Mouse (Mus musculus): Measurements from ENCODE around the gene Olfr1535. TPM values are rescaled to one million over a fixed set of nuclear protein-coding genes. Genes with fewer than 3 reads are reported as not detected.

Gene Olfr1535
- not detected in 2 replicates for total RNA-seq (2015)
- total RNA-seq (2017): not detected in 2 replicates

- ATAC-seq (ENCODE audit: poor library complexity, severe bottlenecking): no peak
These were observed at the start of gene Olfr1535 for GRCm38 (mm10) chr13:21559793-21560192. Gene Olfr1535, minus strand, starts transcription at chr13:21559893.

GRCm38 (mm10) chr13:21591618-21592017, 31.9 kb upstream of the Olfr1535 start:
- ATAC-seq (ENCODE audit: poor library complexity, severe bottlenecking): no peak

- ATAC-seq (ENCODE audit: poor library complexity, severe bottlenecking): no peak
These were observed 22.0 kb upstream of the Olfr1535 start, which contains the start of gene Olfr1364 for GRCm38 (mm10) chr13:21581659-21582058. Gene Olfr1364, minus strand, starts transcription at chr13:21581759.

GRCm38 (mm10) chr13:21550416-21551110, 9.1 kb downstream of the Olfr1535 start:
- no peak for ATAC-seq (ENCODE audit: poor library complexity, severe bottlenecking)

GRCm38 (mm10) chr13:21549487-21549886, 10.2 kb downstream of the Olfr1535 start:
- ATAC-seq (ENCODE audit: poor library complexity, severe bottlenecking): peak; percentile 75

GRCm38 (mm10) chr13:21542708-21543107, 17.0 kb downstream of the Olfr1535 start, which contains the start of gene Olfr1366:
Gene Olfr1366, minus strand, starts transcription at chr13:21542808.
- ATAC-seq (ENCODE audit: poor library complexity, severe bottlenecking): no peak

- peak; percentile 100 for ATAC-seq (ENCODE audit: poor library complexity, severe bottlenecking)
These were observed 28.9 kb downstream of the Olfr1535 start, which contains the start of gene Zkscan8 for GRCm38 (mm10) chr13:21530781-21531201. Gene Zkscan8, minus strand, starts transcription at chr13:21531120.

- no peak for ATAC-seq (ENCODE audit: poor library complexity, severe bottlenecking)
These were observed 29.6 kb downstream of the Olfr1535 start for GRCm38 (mm10) chr13:21530136-21530535.

GRCm38 (mm10) chr13:21506221-21506649, 53.5 kb downstream of the Olfr1535 start:
- peak; percentile 98 for ATAC-seq (ENCODE audit: poor library complexity, severe bottlenecking)

Other genes with a start within 250 kb of the Olfr1535 start
Only the 30 nearest of the 31 such genes appear.
- gene Olfr1367, start 213.0 kb downstream of the Olfr1535 start, total RNA-seq (2015): not detected in 2 replicates
- not detected in 2 replicates for gene Olfr1367, start 213.0 kb downstream of the Olfr1535 start, total RNA-seq (2017)
- gene Zscan12, start 197.1 kb downstream of the Olfr1535 start, total RNA-seq (2015): 4.4 and 4.7 TPM in 2 replicates
- 5.6 and 8.3 TPM in 2 replicates for gene Zscan12, start 197.1 kb downstream of the Olfr1535 start, total RNA-seq (2017)
- gene Zkscan3, start 157.1 kb downstream of the Olfr1535 start, total RNA-seq (2015): 33.5 and 36.6 TPM in 2 replicates
- gene Zkscan3, start 157.1 kb downstream of the Olfr1535 start, total RNA-seq (2017): 26.8 and 29.7 TPM in 2 replicates
- gene Pgbd1, start 118.8 kb downstream of the Olfr1535 start, total RNA-seq (2015): 0.30 TPM in 1 of 2 replicates, not detected in the other
- gene Pgbd1, start 118.8 kb downstream of the Olfr1535 start, total RNA-seq (2017): 0.33 TPM in 1 of 2 replicates, not detected in the other
- 24.2 and 25.3 TPM in 2 replicates for gene Zscan26, start 106.2 kb downstream of the Olfr1535 start, total RNA-seq (2015)
- 26.9 and 27.2 TPM in 2 replicates for gene Zscan26, start 106.2 kb downstream of the Olfr1535 start, total RNA-seq (2017)
- 0.16 and 1.1 TPM in 2 replicates for gene Nkapl, start 91.4 kb downstream of the Olfr1535 start, total RNA-seq (2015)
- 1.2 and 1.3 TPM in 2 replicates for gene Nkapl, start 91.4 kb downstream of the Olfr1535 start, total RNA-seq (2017)
- gene Zkscan4, start 81.0 kb downstream of the Olfr1535 start, total RNA-seq (2015): 0.09 and 0.16 TPM in 2 replicates
- gene Zkscan4, start 81.0 kb downstream of the Olfr1535 start, total RNA-seq (2017): 0.44 TPM in 1 of 2 replicates, not detected in the other
- gene Gm10065, start 80.5 kb downstream of the Olfr1535 start, total RNA-seq (2015): not detected in 2 replicates
- gene Gm10065, start 80.5 kb downstream of the Olfr1535 start, total RNA-seq (2017): not detected in 2 replicates
- 0.09 and 0.56 TPM in 2 replicates for gene AK157302, start 64.7 kb downstream of the Olfr1535 start, total RNA-seq (2015)
- 0.20 TPM in 1 of 2 replicates, not detected in the other for gene AK157302, start 64.7 kb downstream of the Olfr1535 start, total RNA-seq (2017)
- 7.8 and 10.7 TPM in 2 replicates for gene Gm11273, start 58.5 kb downstream of the Olfr1535 start, total RNA-seq (2015)
- gene Gm11273, start 58.5 kb downstream of the Olfr1535 start, total RNA-seq (2017): 4.3 and 5.2 TPM in 2 replicates
- gene Zkscan8, start 28.8 kb downstream of the Olfr1535 start, total RNA-seq (2015): 7.0 and 7.1 TPM in 2 replicates
- gene Zkscan8, start 28.8 kb downstream of the Olfr1535 start, total RNA-seq (2017): 4.4 and 4.9 TPM in 2 replicates
- not detected in 2 replicates for gene Olfr1366, start 17.1 kb downstream of the Olfr1535 start, total RNA-seq (2015)
- gene Olfr1366, start 17.1 kb downstream of the Olfr1535 start, total RNA-seq (2017): not detected in 2 replicates
- gene Olfr1364, start 21.9 kb upstream of the Olfr1535 start, total RNA-seq (2015): not detected in 2 replicates
- not detected in 2 replicates for gene Olfr1364, start 21.9 kb upstream of the Olfr1535 start, total RNA-seq (2017)
- gene Olfr1362, start 54.1 kb upstream of the Olfr1535 start, total RNA-seq (2015): not detected in 2 replicates
- not detected in 2 replicates for gene Olfr1362, start 54.1 kb upstream of the Olfr1535 start, total RNA-seq (2017)
- gene Olfr11, start 82.6 kb upstream of the Olfr1535 start, total RNA-seq (2015): not detected in 2 replicates
- not detected in 2 replicates for gene Olfr11, start 82.6 kb upstream of the Olfr1535 start, total RNA-seq (2017)
- not detected in 2 replicates for gene Olfr1361, start 103.5 kb upstream of the Olfr1535 start, total RNA-seq (2015)
- gene Olfr1361, start 103.5 kb upstream of the Olfr1535 start, total RNA-seq (2017): not detected in 2 replicates
- gene Olfr1360, start 117.5 kb upstream of the Olfr1535 start, total RNA-seq (2015): not detected in 2 replicates
- gene Olfr1360, start 117.5 kb upstream of the Olfr1535 start, total RNA-seq (2017): not detected in 2 replicates
- not detected in 2 replicates for gene Olfr1359, start 138.2 kb upstream of the Olfr1535 start, total RNA-seq (2015)
- gene Olfr1359, start 138.2 kb upstream of the Olfr1535 start, total RNA-seq (2017): not detected in 2 replicates
- gene Hist1h2bl, start 156.2 kb upstream of the Olfr1535 start, total RNA-seq (2015): 262 and 280 TPM in 2 replicates
- 409 and 426 TPM in 2 replicates for gene Hist1h2bl, start 156.2 kb upstream of the Olfr1535 start, total RNA-seq (2017)
- gene Hist1h2ai, start 156.5 kb upstream of the Olfr1535 start, total RNA-seq (2015): 5.0 and 7.6 TPM in 2 replicates
- gene Hist1h2ai, start 156.5 kb upstream of the Olfr1535 start, total RNA-seq (2017): 3,924 and 4,338 TPM in 2 replicates
- gene Hist1h3h, start 157.8 kb upstream of the Olfr1535 start, total RNA-seq (2015): 37.0 and 141 TPM in 2 replicates
- 82.6 and 194 TPM in 2 replicates for gene Hist1h3h, start 157.8 kb upstream of the Olfr1535 start, total RNA-seq (2017)
- 139 and 162 TPM in 2 replicates for gene Hist1h2bm, start 162.2 kb upstream of the Olfr1535 start, total RNA-seq (2015)
- 615 and 635 TPM in 2 replicates for gene Hist1h2bm, start 162.2 kb upstream of the Olfr1535 start, total RNA-seq (2017)
- gene Hist1h4j, start 175.2 kb upstream of the Olfr1535 start, total RNA-seq (2015): 5.8 and 10.7 TPM in 2 replicates
- 595 and 644 TPM in 2 replicates for gene Hist1h4j, start 175.2 kb upstream of the Olfr1535 start, total RNA-seq (2017)
- gene Hist1h4k, start 190.6 kb upstream of the Olfr1535 start, total RNA-seq (2015): 97.3 and 158 TPM in 2 replicates
- gene Hist1h4k, start 190.6 kb upstream of the Olfr1535 start, total RNA-seq (2017): 2,083 and 3,751 TPM in 2 replicates
- gene Hist1h2ak, start 193.9 kb upstream of the Olfr1535 start, total RNA-seq (2015): 141 and 258 TPM in 2 replicates
- gene Hist1h2ak, start 193.9 kb upstream of the Olfr1535 start, total RNA-seq (2017): 1,551 and 1,637 TPM in 2 replicates
- gene Hist1h2bn, start 194.2 kb upstream of the Olfr1535 start, total RNA-seq (2015): 318 and 331 TPM in 2 replicates
- 1,434 and 1,651 TPM in 2 replicates for gene Hist1h2bn, start 194.2 kb upstream of the Olfr1535 start, total RNA-seq (2017)
- gene Hist1h1b, start 220.7 kb upstream of the Olfr1535 start, total RNA-seq (2015): 792 and 803 TPM in 2 replicates
- gene Hist1h1b, start 220.7 kb upstream of the Olfr1535 start, total RNA-seq (2017): 2,001 and 2,565 TPM in 2 replicates
- 290 and 369 TPM in 2 replicates for gene Hist1h3i, start 223.5 kb upstream of the Olfr1535 start, total RNA-seq (2015)
- 211 and 245 TPM in 2 replicates for gene Hist1h3i, start 223.5 kb upstream of the Olfr1535 start, total RNA-seq (2017)
- 5.6 TPM in 1 of 2 replicates, not detected in the other for gene Hist1h2an, start 227.3 kb upstream of the Olfr1535 start, total RNA-seq (2015)
- 740 and 806 TPM in 2 replicates for gene Hist1h2an, start 227.3 kb upstream of the Olfr1535 start, total RNA-seq (2017)
- 15.3 and 29.2 TPM in 2 replicates for gene Hist1h2bp, start 227.6 kb upstream of the Olfr1535 start, total RNA-seq (2015)
- gene Hist1h2bp, start 227.6 kb upstream of the Olfr1535 start, total RNA-seq (2017): 50.7 and 60.8 TPM in 2 replicates